Mouse (Mus musculus) kidney, adult 9 months (tissue): ENCODE results near the gene St7.
A peak's percentile ranks its signal among the peaks of the same experiment; 100 is the strongest.

Experiments used
- DNase-seq: peaks from one replicate; pipeline ENCODE4 v3.0.0; 2022

St7 gene

GRCm38 (mm10) chr6:17769972-17770644 lies 77.4 kb downstream of the St7 start:
- DNase-seq: no peak

GRCm38 (mm10) chr6:17770645-17771345 lies 78.1 kb downstream of the St7 start:
- no peak for DNase-seq

GRCm38 (mm10) chr6:17771456-17771855 lies 78.7 kb downstream of the St7 start:
- DNase-seq: no peak

- DNase-seq: peak; percentile 67
These were observed 79.8 kb downstream of the St7 start for GRCm38 (mm10) chr6:17772514-17772913.

- DNase-seq: no peak
These were observed 83.3 kb downstream of the St7 start for GRCm38 (mm10) chr6:17776041-17776440.

- DNase-seq: no peak
These were observed 84.5 kb downstream of the St7 start for GRCm38 (mm10) chr6:17777018-17777799.

- DNase-seq: no peak
These were observed 86.0 kb downstream of the St7 start for GRCm38 (mm10) chr6:17778648-17779202.

GRCm38 (mm10) chr6:17783511-17783910 lies 90.8 kb downstream of the St7 start:
- no peak for DNase-seq

GRCm38 (mm10) chr6:17784523-17784922 lies 91.8 kb downstream of the St7 start:
- no peak for DNase-seq

GRCm38 (mm10) chr6:17785248-17785647 lies 92.5 kb downstream of the St7 start:
- DNase-seq: peak; percentile 18

- DNase-seq: no peak
These were observed 95.1 kb downstream of the St7 start for GRCm38 (mm10) chr6:17787810-17788209.

GRCm38 (mm10) chr6:17790251-17790650 lies 97.5 kb downstream of the St7 start:
- DNase-seq: no peak

GRCm38 (mm10) chr6:17793471-17793870 lies 100.7 kb downstream of the St7 start:
- DNase-seq: peak; percentile 30

- no peak for DNase-seq
These were observed 104.6 kb downstream of the St7 start for GRCm38 (mm10) chr6:17797271-17797713.

- DNase-seq: no peak
These were observed 108.0 kb downstream of the St7 start for GRCm38 (mm10) chr6:17800694-17801093.

GRCm38 (mm10) chr6:17804468-17804867 lies 111.7 kb downstream of the St7 start:
- DNase-seq: no peak

GRCm38 (mm10) chr6:17806569-17806968 lies 113.8 kb downstream of the St7 start:
- DNase-seq: no peak

GRCm38 (mm10) chr6:17811063-17811462 lies 118.3 kb downstream of the St7 start:
- DNase-seq: peak; percentile 13

GRCm38 (mm10) chr6:17811531-17811930 lies 118.8 kb downstream of the St7 start:
- peak; percentile 12 for DNase-seq

- peak; percentile 11 for DNase-seq
These were observed 121.4 kb downstream of the St7 start for GRCm38 (mm10) chr6:17814074-17814649.

GRCm38 (mm10) chr6:17816865-17817435 lies 124.2 kb downstream of the St7 start:
- no peak for DNase-seq

- no peak for DNase-seq
These were observed 130.9 kb downstream of the St7 start for GRCm38 (mm10) chr6:17823614-17824013.

GRCm38 (mm10) chr6:17824735-17825134 lies 132.0 kb downstream of the St7 start:
- no peak for DNase-seq
